Comparison of ENCODE assay signal across 15 mouse cellular contexts in the genomic region with DNA sequence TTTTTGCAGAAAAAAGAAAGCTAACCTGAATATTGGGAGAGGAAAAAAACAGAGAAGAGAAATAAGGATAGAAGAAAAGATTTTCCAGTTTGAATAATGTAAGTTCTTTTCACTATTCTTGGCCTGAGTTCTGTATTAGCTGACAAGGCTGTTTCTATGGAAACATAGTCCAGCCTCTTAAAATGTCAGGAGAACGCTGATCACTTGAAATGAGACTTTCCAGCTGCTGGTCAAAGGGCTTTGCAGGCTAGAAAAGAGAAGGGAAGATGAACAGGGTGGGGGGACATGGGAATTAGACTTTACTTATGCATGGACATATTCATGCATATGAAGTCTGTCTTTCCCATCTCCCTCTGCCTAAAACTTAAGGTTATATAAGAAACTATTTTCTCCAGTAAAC. TPM values are rescaled to one million over a fixed set of nuclear protein-coding genes. Genes with fewer than 3 reads are reported as not detected.
DNase-seq lines count a peak whose midpoint lies in the region; ATAC-seq and TF ChIP-seq lines count a peak whose summit lies in the region.
"Had no signal": no experiment of that assay in that cellular context is flagged by ENCODE, and none has a peak within 500 bp of the region (broad histone marks: within the 10 kb centered on the region; RNA-seq: fewer than 3 reads in every experiment).

No protein-coding gene starts in this region.

- 11% methylated on average over 1 of the region's 1 CpGs for WGBS in intestine, embryonic 14.5 days
- WGBS in intestine, postnatal 0 days, result 10% methylated on average over 1 of the region's 1 CpGs
- WGBS in midbrain, embryonic 11.5 days, result 19% methylated on average over 1 of the region's 1 CpGs
- 4% methylated on average over 1 of the region's 1 CpGs for WGBS in midbrain, embryonic 13.5 days
- 14% methylated on average over 1 of the region's 1 CpGs for WGBS in intestine, embryonic 16.5 days
- WGBS in midbrain, postnatal 0 days, result 0% methylated on average over 1 of the region's 1 CpGs

- H3K9ac ChIP-seq in intestine, embryonic 14.5 days (ENCODE audit: low read length), result no peak overlapping the region
- H3K9ac ChIP-seq in intestine, postnatal 0 days (ENCODE audit: low read depth, low read length), result no peak overlapping the region
- no peak overlapping the region for H3K9ac ChIP-seq in midbrain, embryonic 11.5 days (ENCODE audit: low read length)
- H3K9ac ChIP-seq in midbrain, embryonic 13.5 days (replicated peaks), result no peak overlapping the region
- H3K9ac ChIP-seq in intestine, embryonic 16.5 days (ENCODE audit: low read depth, low read length), result no peak overlapping the region
- no peak overlapping the region for H3K9ac ChIP-seq in midbrain, postnatal 0 days (replicated peaks; ENCODE audit: low read length, poor library complexity, severe bottlenecking)
- H3K9ac ChIP-seq: embryonic facial prominence, embryonic 13.5 days; forebrain, embryonic 13.5 days; liver, embryonic 15.5 days had no signal

- H3K4me3 ChIP-seq in intestine, embryonic 14.5 days (ENCODE audit: low read depth, low read length), result no peak overlapping the region
- no peak overlapping the region for H3K4me3 ChIP-seq in intestine, postnatal 0 days (ENCODE audit: low read depth, low read length)
- H3K4me3 ChIP-seq in midbrain, embryonic 11.5 days (ENCODE audit: low read depth, low read length), result no peak overlapping the region
- H3K4me3 ChIP-seq in midbrain, embryonic 13.5 days (replicated peaks), result no peak overlapping the region
- H3K4me3 ChIP-seq in intestine, embryonic 16.5 days (ENCODE audit: low read length), result no peak overlapping the region
- H3K4me3 ChIP-seq in midbrain, postnatal 0 days (ENCODE audit: low read depth, low read length), result no peak overlapping the region
- H3K4me3 ChIP-seq: embryonic facial prominence, embryonic 13.5 days; forebrain, embryonic 13.5 days; liver, embryonic 15.5 days; myocyte had no signal

- DNase-seq in intestine, embryonic 14.5 days (ENCODE audit: low spot score), result no peak
- DNase-seq in midbrain, embryonic 11.5 days (ENCODE audit: low spot score, missing footprints), result no peak
- peak; percentile 21 for DNase-seq in midbrain, postnatal 0 days (ENCODE audit: low spot score)
- no peak for DNase-seq in cerebellum, postnatal 10 days
- DNase-seq: adrenal gland, postnatal 25 days; cerebellum, adult 11 months; gastrocnemius, postnatal 25 days; thymus, adult 18-20 months had no signal

- H3K36me3 ChIP-seq in intestine, embryonic 14.5 days (ENCODE audit: control insufficient read depth, insufficient read depth, low read length), result peaks cover 13% of the 10 kb centered on the region; the same call in 1 of the 2 replicates
- H3K36me3 ChIP-seq in intestine, postnatal 0 days (ENCODE audit: control insufficient read depth, insufficient read depth), result peaks cover 14% of the 10 kb centered on the region
- no peaks in the 10 kb centered on the region for H3K36me3 ChIP-seq in midbrain, embryonic 11.5 days (ENCODE audit: control insufficient read depth, insufficient read depth, low read length)
- H3K36me3 ChIP-seq in midbrain, embryonic 13.5 days, result peaks cover 8% of the 10 kb centered on the region; the same call in 1 of the 2 replicates
- H3K36me3 ChIP-seq in intestine, embryonic 16.5 days (ENCODE audit: control insufficient read depth, insufficient read depth, low read length), result peaks cover 4% of the 10 kb centered on the region; the same call in 1 of the 2 replicates
- H3K36me3 ChIP-seq in midbrain, postnatal 0 days (ENCODE audit: insufficient read depth, low read length), result no peaks in the 10 kb centered on the region

- 0 out of 2 replicates have a peak overlapping the region, but pooled peaks have one; percentile 13 for H3K4me2 ChIP-seq in intestine, embryonic 14.5 days (ENCODE audit: low read length)
- no peak overlapping the region for H3K4me2 ChIP-seq in intestine, postnatal 0 days (replicated peaks; ENCODE audit: low read depth)
- H3K4me2 ChIP-seq in midbrain, embryonic 11.5 days, result no peak overlapping the region
- no peak overlapping the region for H3K4me2 ChIP-seq in midbrain, embryonic 13.5 days (replicated peaks)
- H3K4me2 ChIP-seq in intestine, embryonic 16.5 days (ENCODE audit: low read depth, low read length), result no peak overlapping the region
- H3K4me2 ChIP-seq in midbrain, postnatal 0 days (ENCODE audit: low read depth, low read length, poor library complexity, severe bottlenecking), result no peak overlapping the region
- H3K4me2 ChIP-seq: embryonic facial prominence, embryonic 13.5 days; forebrain, embryonic 13.5 days; liver, embryonic 15.5 days had no signal

- peaks cover 5% of the 10 kb centered on the region; the same call in 1 of the 2 replicates for H3K4me1 ChIP-seq in intestine, embryonic 14.5 days (replicated peaks; ENCODE audit: control insufficient read depth, insufficient read depth, low read length)
- H3K4me1 ChIP-seq in intestine, postnatal 0 days (replicated peaks; ENCODE audit: control insufficient read depth, insufficient read depth, low read length), result no peaks in the 10 kb centered on the region
- peaks cover 4% of the 10 kb centered on the region; the same call in 1 of the 2 replicates for H3K4me1 ChIP-seq in midbrain, embryonic 11.5 days (ENCODE audit: control insufficient read depth, insufficient read depth, low read length)
- H3K4me1 ChIP-seq in midbrain, embryonic 13.5 days (replicated peaks), result peaks cover 5% of the 10 kb centered on the region
- peaks cover 3% of the 10 kb centered on the region; the same call in 1 of the 2 replicates for H3K4me1 ChIP-seq in intestine, embryonic 16.5 days (ENCODE audit: control insufficient read depth, insufficient read depth, low read length)
- H3K4me1 ChIP-seq in midbrain, postnatal 0 days (ENCODE audit: insufficient read depth, low read length), result no peaks in the 10 kb centered on the region
- H3K4me1 ChIP-seq: embryonic facial prominence, embryonic 13.5 days had no signal

- H3K27me3 ChIP-seq in intestine, embryonic 14.5 days (replicated peaks; ENCODE audit: control insufficient read depth, insufficient read depth, low read length), result no peaks in the 10 kb centered on the region
- H3K27me3 ChIP-seq in intestine, postnatal 0 days (replicated peaks; ENCODE audit: control insufficient read depth, insufficient read depth, low read length), result no peaks in the 10 kb centered on the region
- no peaks in the 10 kb centered on the region for H3K27me3 ChIP-seq in midbrain, embryonic 11.5 days (ENCODE audit: control insufficient read depth, insufficient read depth, low read length)
- H3K27me3 ChIP-seq in midbrain, embryonic 13.5 days, result no peaks in the 10 kb centered on the region
- H3K27me3 ChIP-seq in intestine, embryonic 16.5 days (replicated peaks; ENCODE audit: control insufficient read depth, insufficient read depth, low read length), result no peaks in the 10 kb centered on the region
- no peaks in the 10 kb centered on the region for H3K27me3 ChIP-seq in midbrain, postnatal 0 days (ENCODE audit: insufficient read depth, low read length)
- H3K27me3 ChIP-seq: embryonic facial prominence, embryonic 13.5 days; forebrain, embryonic 13.5 days; liver, embryonic 15.5 days had no signal

- H3K27ac ChIP-seq in intestine, embryonic 14.5 days (ENCODE audit: low read depth), result peak overlapping the region; percentile 64
- H3K27ac ChIP-seq in intestine, postnatal 0 days (ENCODE audit: low read depth, low read length), result no peak overlapping the region
- no peak overlapping the region for H3K27ac ChIP-seq in midbrain, embryonic 11.5 days (ENCODE audit: low read depth, low read length)
- H3K27ac ChIP-seq in midbrain, embryonic 13.5 days, result no peak overlapping the region
- no peak overlapping the region for H3K27ac ChIP-seq in intestine, embryonic 16.5 days (ENCODE audit: low read length)
- H3K27ac ChIP-seq in midbrain, postnatal 0 days (ENCODE audit: low read depth, low read length), result no peak overlapping the region
- H3K27ac ChIP-seq: embryonic facial prominence, embryonic 13.5 days; forebrain, embryonic 13.5 days; liver, embryonic 15.5 days had no signal

- TF ChIP-seq CTCF in intestine, postnatal 0 days (IDR thresholded peaks at IDR 0.05; ENCODE audit: low read depth), result no peak
- TF ChIP-seq CTCF in midbrain, postnatal 0 days (IDR thresholded peaks at IDR 0.05), result no peak

- peak; percentile 55; the same call in 1 of the 2 replicates for ATAC-seq in intestine, embryonic 14.5 days (replicated peaks; ENCODE audit: low FRiP score, low TSS enrichment, low read depth)
- no peak for ATAC-seq in intestine, postnatal 0 days
- ATAC-seq in midbrain, embryonic 11.5 days (ENCODE audit: low FRiP score), result peak; percentile 50; the same call in 1 of the 2 replicates
- ATAC-seq in midbrain, embryonic 13.5 days, result no peak
- ATAC-seq in intestine, embryonic 16.5 days, result 0 out of 2 replicates have a peak, but pooled peaks have one; percentile 60
- ATAC-seq in midbrain, postnatal 0 days (ENCODE audit: low FRiP score), result no peak
- ATAC-seq: forebrain, embryonic 13.5 days had no signal

- no peaks in the 10 kb centered on the region for H3K9me3 ChIP-seq in intestine, embryonic 14.5 days (ENCODE audit: control insufficient read depth, low read length)
- no peaks in the 10 kb centered on the region for H3K9me3 ChIP-seq in intestine, postnatal 0 days (ENCODE audit: control insufficient read depth)
- H3K9me3 ChIP-seq in midbrain, embryonic 11.5 days (ENCODE audit: control insufficient read depth, low read length), result no peaks in the 10 kb centered on the region
- H3K9me3 ChIP-seq in midbrain, embryonic 13.5 days, result no peaks in the 10 kb centered on the region
- no peaks in the 10 kb centered on the region for H3K9me3 ChIP-seq in intestine, embryonic 16.5 days (ENCODE audit: control insufficient read depth, low read length)
- H3K9me3 ChIP-seq in midbrain, postnatal 0 days (ENCODE audit: low read length), result no peaks in the 10 kb centered on the region
- H3K9me3 ChIP-seq: embryonic facial prominence, embryonic 13.5 days; forebrain, embryonic 13.5 days; liver, embryonic 15.5 days had no signal

RNA-seq across cellular contexts. Expression of a gene that starts 45.5 kb away (rescaled TPM):
- 17.3 and 20.1 TPM in 2 replicates for polyA plus RNA-seq in intestine, embryonic 14.5 days (2014; fragmentation: Nextera tagmentation; extraction: Ambion mirVana)
- polyA plus RNA-seq in intestine, postnatal 0 days (2015; fragmentation: Nextera tagmentation; extraction: Ambion mirVana), result 37.5 and 40.2 TPM in 2 replicates
- polyA plus RNA-seq in midbrain, embryonic 11.5 days (2014; fragmentation: Nextera tagmentation; extraction: Ambion mirVana), result 27.6 and 30.2 TPM in 2 replicates
- polyA plus RNA-seq in midbrain, embryonic 13.5 days (2015; fragmentation: Nextera tagmentation; extraction: Ambion mirVana), result 19.8 and 22.0 TPM in 2 replicates
- polyA plus RNA-seq in intestine, embryonic 16.5 days (2015; fragmentation: Nextera tagmentation; extraction: Ambion mirVana), result 24.4 and 25.8 TPM in 2 replicates
- 14.8 and 20.3 TPM in 2 replicates for total RNA-seq in midbrain, postnatal 0 days (2014; rRNA removed)
- 11.5 and 12.2 TPM in 2 replicates for polyA plus RNA-seq in midbrain, postnatal 0 days (2015; fragmentation: Nextera tagmentation; extraction: Ambion mirVana)

Comparison
In these comparisons a context has a peak if more than half of its experiments do, and no peak if none do; other contexts are left out.
1. ATAC-seq: peak in intestine, embryonic 14.5 days (single experiment), midbrain, embryonic 11.5 days (single experiment) and intestine, embryonic 16.5 days (single experiment); none in intestine, postnatal 0 days (single experiment), midbrain, embryonic 13.5 days (single experiment) and midbrain, postnatal 0 days (single experiment).